Mouse (Mus musculus) midbrain, embryonic 10.5 days (tissue): ENCODE results near the gene Zfp740. TPM values are rescaled to one million over a fixed set of nuclear protein-coding genes. Genes with fewer than 3 reads are reported as not detected.
"Not testable (repeated sequence)": the region's sequence is repeated elsewhere in the genome, so short reads cannot be mapped to it uniquely, and the experiment has no call there.

Experiments
- DNase-seq: peaks from one replicate; pipeline ENCODE4 v3.0.0-alpha.2; 2017; ENCODE audit warnings: low spot score
- H3K27ac ChIP-seq: fragments of 300-500 bp; sonication (generic); replicated peaks from 2 replicates; pipeline ENCODE4 v1.5.1; 2016; ENCODE audit warnings: mild to moderate bottlenecking
- H3K27me3 ChIP-seq: fragments of 300-500 bp; sonication (generic); 2 replicates; pipeline ENCODE4 v1.6.1; 2016; ENCODE audit warnings: low read depth, mild to moderate bottlenecking; ENCODE audit not compliant: poor library complexity, severe bottlenecking
- H3K36me3 ChIP-seq: fragments of 300-500 bp; sonication (generic); 2 replicates; pipeline ENCODE4 v1.6.1; 2016; ENCODE audit warnings: mild to moderate bottlenecking, moderate library complexity
- H3K4me1 ChIP-seq: fragments of 300-500 bp; sonication (generic); 2 replicates; pipeline ENCODE4 v1.6.1; 2016
- H3K4me3 ChIP-seq: fragments of 300-500 bp; sonication (generic); 2 replicates; pipeline ENCODE4 v1.5.1; 2016; ENCODE audit warnings: mild to moderate bottlenecking, moderate library complexity
- H3K9me3 ChIP-seq: fragments of 300-500 bp; sonication (generic); replicated peaks from 2 replicates; pipeline ENCODE4 v1.6.1; 2016; ENCODE audit warnings: mild to moderate bottlenecking
- WGBS: fragments of 180-500 bp; shearing (Covaris S2); methylation state at CpG from one replicate; pipeline ENCODE4 v1.1.7; 2016; 5-methylcytosine and 5-hydroxymethylcytosine counted together
- polyA plus RNA-seq: library from polyadenylated mRNA; unstranded; fragments of >200 nt; fragmentation: Nextera tagmentation; extraction: Ambion mirVana; gene quantifications from 2 replicates; pipeline ENCODE4 v1.2.1, GENCODE M21; 2016

Gene Zfp740
- polyA plus RNA-seq, 1 experiment from 2014 or later = 63.0 TPM

- no peaks in the 10 kb centered on the region for H3K4me1 ChIP-seq
- no peaks in the 10 kb centered on the region for H3K27me3 ChIP-seq
- peaks cover 57% of the 10 kb centered on the region for H3K36me3 ChIP-seq
- WGBS = 90% methylated on average over 16 of the region's 16 CpGs
- DNase-seq = no peak
- no peak overlapping the region for H3K27ac ChIP-seq
- no peaks in the 10 kb centered on the region for H3K9me3 ChIP-seq
- no peak overlapping the region for H3K4me3 ChIP-seq
Measured at GRCm38 (mm10) chr15:102216459-102217228, 13.6 kb downstream of the Zfp740 start.

- Histone ChIP-seq H3K9me3 (no peaks in the 10 kb centered on the region), H3K4me1 (no peaks in the 10 kb centered on the region), H3K4me3 (no peak overlapping the region), H3K27ac (no peak overlapping the region), H3K36me3 (peaks cover 50% of the 10 kb centered on the region), H3K27me3 (peaks cover 7% of the 10 kb centered on the region)
- DNase-seq = no peak
- WGBS = 91% methylated on average over 7 of the region's 7 CpGs
Measured at GRCm38 (mm10) chr15:102217325-102217724, 14.3 kb downstream of the Zfp740 start.

GRCm38 (mm10) chr15:102222386-102222785 is 19.3 kb downstream of the Zfp740 start:
- no peak overlapping the region for H3K4me3 ChIP-seq
- no peak for DNase-seq
- no peak overlapping the region for H3K27ac ChIP-seq
- no peaks in the 10 kb centered on the region for H3K9me3 ChIP-seq
- WGBS = 77% methylated on average over 10 of the region's 10 CpGs
- H3K36me3 ChIP-seq = 0 out of 2 replicates have a peak, but pooled peaks cover 4% of the 10 kb centered on the region
- peaks cover 14% of the 10 kb centered on the region for H3K4me1 ChIP-seq
- H3K27me3 ChIP-seq = peaks cover 37% of the 10 kb centered on the region

- Histone ChIP-seq H3K4me3 (peak overlapping the region; percentile 55), H3K36me3 (no peaks in the 10 kb centered on the region), H3K9me3 (no peaks in the 10 kb centered on the region), H3K4me1 (peaks cover 14% of the 10 kb centered on the region), H3K27me3 (peaks cover 37% of the 10 kb centered on the region), H3K27ac (peak overlapping the region; percentile 64)
- DNase-seq = peak; percentile 81
- 3% methylated on average over 43 of the region's 43 CpGs for WGBS
Measured at GRCm38 (mm10) chr15:102224186-102224991, 21.3 kb downstream of the Zfp740 start.

GRCm38 (mm10) chr15:102224992-102225617 is 22.1 kb downstream of the Zfp740 start:
- DNase-seq = no peak
- H3K9me3 ChIP-seq = no peaks in the 10 kb centered on the region
- WGBS = 22% methylated on average over 21 of the region's 21 CpGs
- no peaks in the 10 kb centered on the region for H3K36me3 ChIP-seq
- peak overlapping the region; percentile 55 for H3K4me3 ChIP-seq
- peak overlapping the region; percentile 64; the same call in 1 of the 2 replicates for H3K27ac ChIP-seq
- H3K27me3 ChIP-seq = peaks cover 37% of the 10 kb centered on the region
- H3K4me1 ChIP-seq = peaks cover 14% of the 10 kb centered on the region

- Histone ChIP-seq H3K27me3 (peaks cover 37% of the 10 kb centered on the region), H3K4me1 (peaks cover 14% of the 10 kb centered on the region)
- H3K9me3 ChIP-seq, DNase-seq, H3K4me3 ChIP-seq, H3K27ac ChIP-seq, H3K36me3 ChIP-seq: not testable (repeated sequence)
- 72% methylated on average over 6 of the region's 6 CpGs for WGBS
Measured at GRCm38 (mm10) chr15:102225619-102226018, 22.6 kb downstream of the Zfp740 start.

- H3K27ac ChIP-seq = no peak overlapping the region
- 86% methylated on average over 17 of the region's 17 CpGs for WGBS
- H3K36me3 ChIP-seq = no peaks in the 10 kb centered on the region
Measured at GRCm38 (mm10) chr15:102230408-102231321, 27.6 kb downstream of the Zfp740 start.

GRCm38 (mm10) chr15:102231748-102232147 is 28.7 kb downstream of the Zfp740 start, which contains the start of gene Itgb7:
TSS of gene Itgb7 (minus strand) at chr15:102231944.
- H3K4me1 ChIP-seq = peaks cover 36% of the 10 kb centered on the region
- H3K27me3 ChIP-seq = no peaks in the 10 kb centered on the region
- 59% methylated on average over 6 of the region's 6 CpGs for WGBS
- no peak for DNase-seq
- H3K27ac ChIP-seq = no peak within 1 kb of the TSS
- no peaks in the 10 kb centered on the region for H3K36me3 ChIP-seq
- no peak within 1 kb of the TSS for H3K4me3 ChIP-seq
- no peaks in the 10 kb centered on the region for H3K9me3 ChIP-seq

More at GRCm38 (mm10) chr15:102230408-102231321, 27.6 kb downstream of the Zfp740 start:
- Histone ChIP-seq H3K27me3 (no peaks in the 10 kb centered on the region), H3K9me3 (no peaks in the 10 kb centered on the region), H3K4me1 (peaks cover 29% of the 10 kb centered on the region), H3K4me3 (no peak overlapping the region)
- DNase-seq = no peak

- WGBS = 88% methylated on average over 7 of the region's 7 CpGs
- Histone ChIP-seq H3K4me1 (peaks cover 36% of the 10 kb centered on the region), H3K27ac (no peak overlapping the region), H3K4me3 (no peak overlapping the region), H3K36me3 (no peaks in the 10 kb centered on the region), H3K9me3 (no peaks in the 10 kb centered on the region), H3K27me3 (no peaks in the 10 kb centered on the region)
- DNase-seq = no peak
Measured at GRCm38 (mm10) chr15:102232764-102233163, 29.7 kb downstream of the Zfp740 start.

GRCm38 (mm10) chr15:102233896-102234295 is 30.8 kb downstream of the Zfp740 start:
- H3K4me3 ChIP-seq = no peak overlapping the region
- WGBS = 27% methylated on average over 2 of the region's 2 CpGs
- H3K27ac ChIP-seq = peak overlapping the region; percentile 38; the same call in 1 of the 2 replicates

GRCm38 (mm10) chr15:102235371-102236027 is 32.5 kb downstream of the Zfp740 start:
- 25% methylated on average over 21 of the region's 21 CpGs for WGBS

More at GRCm38 (mm10) chr15:102233896-102234295, 30.8 kb downstream of the Zfp740 start:
- Histone ChIP-seq H3K27me3 (no peaks in the 10 kb centered on the region), H3K36me3 (no peaks in the 10 kb centered on the region), H3K9me3 (no peaks in the 10 kb centered on the region), H3K4me1 (peaks cover 36% of the 10 kb centered on the region)
- no peak for DNase-seq

More at GRCm38 (mm10) chr15:102235371-102236027, 32.5 kb downstream of the Zfp740 start:
- peaks cover 36% of the 10 kb centered on the region for H3K4me1 ChIP-seq
- no peaks in the 10 kb centered on the region for H3K9me3 ChIP-seq
- peaks cover 11% of the 10 kb centered on the region for H3K27me3 ChIP-seq
- no peaks in the 10 kb centered on the region for H3K36me3 ChIP-seq
- DNase-seq = peak; percentile 39
- H3K4me3 ChIP-seq = peak overlapping the region; percentile 44
- H3K27ac ChIP-seq = peak overlapping the region; percentile 83
